Mouse (Mus musculus) E14TG2a.4 (cell line): ENCODE results near the gene Nhs.

Source experiments
- CTCF ChIP-seq: conservative IDR thresholded peaks from 2 replicates; pipeline ENCODE4 v1.5.1; 2014; ENCODE audit warnings: low read length
- NANOG ChIP-seq: IDR thresholded peaks from 2 replicates; pipeline ENCODE4 v1.6.1; 2014; ENCODE audit warnings: borderline replicate concordance, low read length, mixed read lengths
- POU5F1 ChIP-seq: IDR thresholded peaks from 2 replicates; pipeline ENCODE4 v1.6.1; 2014; ENCODE audit warnings: low read length, borderline replicate concordance

GRCm38 (mm10) chrX:161790182-161790581 lies 369.3 kb downstream of the Nhs start:
- TF ChIP-seq CTCF = 0 out of 2 replicates have a peak, but pooled peaks have one; percentile 17
- TF ChIP-seq POU5F1 = no peak
- no peak for TF ChIP-seq NANOG
